Mouse (Mus musculus): ENCODE results near the gene Smc1b. TPM values are rescaled to one million over a fixed set of nuclear protein-coding genes. Genes with fewer than 3 reads are reported as not detected.

Smc1b gene
- 0.10 and 0.27 TPM in 2 replicates for polyA plus RNA-seq (2015; fragmentation: Nextera tagmentation; extraction: Ambion mirVana)

- ATAC-seq (ENCODE audit: insufficient number of reproducible peaks, insufficient read depth, low FRiP score, low TSS enrichment, low read depth), result peak; percentile 67; the same call in 1 of the 2 replicates
Measured at GRCm38 (mm10) chr15:85131275-85132192, at the start of gene Smc1b, which contains the start of gene Ribc2. Gene Smc1b, minus strand, starts transcription at chr15:85131964. Gene Ribc2, plus strand, starts transcription at chr15:85132078.

GRCm38 (mm10) chr15:85180368-85180767, 48.6 kb upstream of the Smc1b start:
- Histone ChIP-seq H3K4me1 (peaks cover 46% of the 10 kb centered on the region), H3K9me3 (no peaks in the 10 kb centered on the region), H3K4me3 (no peak overlapping the region), H3K36me3 (no peaks in the 10 kb centered on the region), H3K9ac (no peak overlapping the region), H3K27ac (peak overlapping the region; percentile 82), H3K27me3 (no peaks in the 10 kb centered on the region), H3K4me2 (no peak overlapping the region)
- no peak for ATAC-seq (ENCODE audit: insufficient number of reproducible peaks, insufficient read depth, low FRiP score, low TSS enrichment, low read depth)

More at GRCm38 (mm10) chr15:85131275-85132192, at the start of gene Smc1b, which contains the start of gene Ribc2:
- 30% methylated on average over 58 of the region's 58 CpGs for WGBS
- Histone ChIP-seq H3K27me3 (no peaks in the 10 kb centered on the region), H3K27ac (no peak within 1 kb of the TSS), H3K4me3 (peak within 1 kb of the TSS; percentile 40), H3K36me3 (no peaks in the 10 kb centered on the region), H3K4me1 (peaks cover 15% of the 10 kb centered on the region), H3K9ac (peak within 1 kb of the TSS; percentile 62), H3K4me2 (peak within 1 kb of the TSS; percentile 66), H3K9me3 (peaks cover 5% of the 10 kb centered on the region; the same call in 1 of the 2 replicates)

GRCm38 (mm10) chr15:85179528-85180180, 47.9 kb upstream of the Smc1b start:
- H3K9ac ChIP-seq, result no peak overlapping the region
- no peaks in the 10 kb centered on the region for H3K36me3 ChIP-seq
- no peaks in the 10 kb centered on the region for H3K27me3 ChIP-seq
- H3K4me2 ChIP-seq, result 0 out of 2 replicates have a peak overlapping the region, but pooled peaks have one; percentile 3
- no peak overlapping the region for H3K4me3 ChIP-seq
- H3K4me1 ChIP-seq, result peaks cover 44% of the 10 kb centered on the region
- H3K9me3 ChIP-seq, result no peaks in the 10 kb centered on the region
- ATAC-seq (ENCODE audit: insufficient number of reproducible peaks, insufficient read depth, low FRiP score, low TSS enrichment, low read depth), result no peak
- 43% methylated on average over 7 of the region's 7 CpGs for WGBS
- peak overlapping the region; percentile 82 for H3K27ac ChIP-seq

GRCm38 (mm10) chr15:85178172-85178571, 46.4 kb upstream of the Smc1b start:
- no peaks in the 10 kb centered on the region for H3K36me3 ChIP-seq
- no peak overlapping the region for H3K4me2 ChIP-seq
- H3K27me3 ChIP-seq, result no peaks in the 10 kb centered on the region
- ATAC-seq (ENCODE audit: insufficient number of reproducible peaks, insufficient read depth, low FRiP score, low TSS enrichment, low read depth), result no peak
- 74% methylated on average over 6 of the region's 6 CpGs for WGBS
- H3K4me1 ChIP-seq, result peaks cover 42% of the 10 kb centered on the region
- no peak overlapping the region for H3K9ac ChIP-seq
- H3K4me3 ChIP-seq, result no peak overlapping the region
- H3K9me3 ChIP-seq, result no peaks in the 10 kb centered on the region
- no peak overlapping the region for H3K27ac ChIP-seq

GRCm38 (mm10) chr15:85177576-85177975, 45.8 kb upstream of the Smc1b start:
- Histone ChIP-seq H3K9ac (no peak overlapping the region), H3K27me3 (no peaks in the 10 kb centered on the region), H3K27ac (no peak overlapping the region), H3K4me3 (no peak overlapping the region), H3K36me3 (no peaks in the 10 kb centered on the region), H3K4me1 (peaks cover 45% of the 10 kb centered on the region), H3K4me2 (no peak overlapping the region), H3K9me3 (no peaks in the 10 kb centered on the region)
- no peak for ATAC-seq (ENCODE audit: insufficient number of reproducible peaks, insufficient read depth, low FRiP score, low TSS enrichment, low read depth)
- WGBS, result 86% methylated on average over 8 of the region's 8 CpGs

GRCm38 (mm10) chr15:85174060-85174459, 42.3 kb upstream of the Smc1b start:
- WGBS, result 49% methylated on average over 10 of the region's 10 CpGs
- Histone ChIP-seq H3K4me3 (no peak overlapping the region), H3K36me3 (no peaks in the 10 kb centered on the region), H3K27ac (no peak overlapping the region; the same call in 1 of the 2 replicates), H3K4me2 (no peak overlapping the region), H3K4me1 (peaks cover 34% of the 10 kb centered on the region), H3K9me3 (no peaks in the 10 kb centered on the region), H3K9ac (no peak overlapping the region), H3K27me3 (no peaks in the 10 kb centered on the region)
- ATAC-seq (ENCODE audit: insufficient number of reproducible peaks, insufficient read depth, low FRiP score, low TSS enrichment, low read depth), result no peak

GRCm38 (mm10) chr15:85173425-85173824, 41.7 kb upstream of the Smc1b start:
- no peak for ATAC-seq (ENCODE audit: insufficient number of reproducible peaks, insufficient read depth, low FRiP score, low TSS enrichment, low read depth)
- 36% methylated on average over 8 of the region's 8 CpGs for WGBS

GRCm38 (mm10) chr15:85172054-85172453, 40.3 kb upstream of the Smc1b start:
- WGBS, result 51% methylated on average over 2 of the region's 2 CpGs
- Histone ChIP-seq H3K27ac (no peak overlapping the region), H3K9ac (no peak overlapping the region), H3K4me2 (no peak overlapping the region), H3K4me3 (no peak overlapping the region), H3K27me3 (no peaks in the 10 kb centered on the region), H3K9me3 (no peaks in the 10 kb centered on the region), H3K4me1 (peaks cover 39% of the 10 kb centered on the region), H3K36me3 (no peaks in the 10 kb centered on the region)
- no peak for ATAC-seq (ENCODE audit: insufficient number of reproducible peaks, insufficient read depth, low FRiP score, low TSS enrichment, low read depth)

More at GRCm38 (mm10) chr15:85173425-85173824, 41.7 kb upstream of the Smc1b start:
- Histone ChIP-seq H3K27me3 (no peaks in the 10 kb centered on the region), H3K4me2 (no peak overlapping the region), H3K4me1 (peaks cover 33% of the 10 kb centered on the region), H3K4me3 (no peak overlapping the region), H3K27ac (peak overlapping the region; percentile 51; the same call in 1 of the 2 replicates), H3K36me3 (no peaks in the 10 kb centered on the region), H3K9me3 (no peaks in the 10 kb centered on the region), H3K9ac (no peak overlapping the region)

GRCm38 (mm10) chr15:85167086-85167679, 35.4 kb upstream of the Smc1b start:
- peak overlapping the region; percentile 41 for H3K4me2 ChIP-seq
- peaks cover 72% of the 10 kb centered on the region for H3K4me1 ChIP-seq

GRCm38 (mm10) chr15:85166433-85166933, 34.7 kb upstream of the Smc1b start:
- Histone ChIP-seq H3K36me3 (no peaks in the 10 kb centered on the region), H3K4me1 (peaks cover 72% of the 10 kb centered on the region), H3K9ac (peak overlapping the region; percentile 49), H3K4me3 (no peak overlapping the region), H3K9me3 (no peaks in the 10 kb centered on the region), H3K27me3 (no peaks in the 10 kb centered on the region), H3K4me2 (peak overlapping the region; percentile 41), H3K27ac (peak overlapping the region; percentile 96)
- WGBS, result 9% methylated on average over 11 of the region's 11 CpGs
- ATAC-seq (ENCODE audit: insufficient number of reproducible peaks, insufficient read depth, low FRiP score, low TSS enrichment, low read depth), result peak; percentile 82

More at GRCm38 (mm10) chr15:85167086-85167679, 35.4 kb upstream of the Smc1b start:
- Histone ChIP-seq H3K9me3 (no peaks in the 10 kb centered on the region), H3K27ac (peak overlapping the region; percentile 96), H3K4me3 (no peak overlapping the region), H3K27me3 (no peaks in the 10 kb centered on the region), H3K36me3 (no peaks in the 10 kb centered on the region), H3K9ac (peak overlapping the region; percentile 49)
- no peak for ATAC-seq (ENCODE audit: insufficient number of reproducible peaks, insufficient read depth, low FRiP score, low TSS enrichment, low read depth)
- 37% methylated on average over 12 of the region's 12 CpGs for WGBS

Measured in embryonic facial prominence, embryonic 13.5 days (tissue).